Mouse (Mus musculus) forelimb bud, embryonic 11.5 days (tissue): ENCODE measurements around the gene Dapk1.

ENCODE experiments used
- DNase-seq: peaks from one replicate; pipeline ENCODE4 v3.0.0-alpha.2; 2012; ENCODE audit warnings: low read depth, low spot score

The Dapk1 gene

DNA sequence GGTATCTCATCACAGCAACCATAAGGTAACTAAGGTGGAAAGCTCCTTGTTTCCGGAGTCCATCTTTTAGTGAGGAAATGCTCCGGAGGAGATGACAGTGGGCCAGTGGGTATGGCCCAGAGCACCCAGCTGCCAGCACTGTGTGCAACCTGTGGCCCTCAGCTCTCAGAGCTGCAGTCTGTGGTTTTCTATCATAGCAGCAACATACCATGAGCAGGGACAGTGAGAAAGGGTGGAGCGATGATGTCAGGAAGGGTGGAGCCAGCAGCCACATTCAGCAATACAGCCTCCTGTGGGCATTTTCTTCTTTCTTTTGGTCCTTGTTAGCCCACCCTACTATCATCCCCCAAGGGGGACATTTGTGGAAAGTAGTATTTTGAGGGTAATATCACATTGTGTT, 90.2 kb downstream of the Dapk1 start:
- no peak for DNase-seq

DNA sequence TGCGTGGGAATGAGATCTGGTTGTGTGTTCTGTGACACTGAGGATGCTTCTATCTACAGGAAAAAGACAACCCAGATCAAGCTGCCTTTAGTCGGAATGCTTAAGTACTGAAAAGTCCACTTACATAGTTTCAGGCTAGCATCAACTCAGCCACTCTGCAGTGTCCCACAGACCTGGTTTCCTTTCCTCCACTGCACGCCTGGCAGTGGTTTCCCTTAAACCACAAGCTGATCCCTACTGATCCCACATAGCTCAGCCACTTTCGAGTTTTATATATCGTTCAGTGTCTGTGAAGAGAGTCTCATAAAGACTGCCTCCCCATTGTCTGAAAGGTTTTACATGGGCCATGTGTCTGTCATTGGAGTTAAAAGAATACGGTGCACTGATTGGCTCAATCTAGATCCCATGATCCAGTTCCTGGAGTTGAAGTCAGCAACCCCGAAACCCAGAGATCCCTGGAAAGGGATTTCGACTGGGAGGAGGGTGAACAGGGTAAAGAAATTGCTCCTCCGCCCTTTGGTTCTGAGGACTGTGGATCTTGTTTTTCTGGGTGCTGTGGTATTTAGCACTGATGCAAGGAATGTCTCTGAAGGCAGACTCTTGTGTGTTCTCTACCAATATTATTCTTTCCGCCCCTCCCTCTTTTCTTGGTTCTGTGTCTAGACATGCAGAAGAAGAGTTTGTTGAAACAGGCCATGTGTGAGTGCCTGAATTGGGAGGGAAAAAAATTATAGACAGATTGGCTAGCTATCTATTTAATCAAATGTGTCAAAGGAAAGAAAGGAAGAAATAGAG, 93.6 kb downstream of the Dapk1 start:
- no peak for DNase-seq

DNA sequence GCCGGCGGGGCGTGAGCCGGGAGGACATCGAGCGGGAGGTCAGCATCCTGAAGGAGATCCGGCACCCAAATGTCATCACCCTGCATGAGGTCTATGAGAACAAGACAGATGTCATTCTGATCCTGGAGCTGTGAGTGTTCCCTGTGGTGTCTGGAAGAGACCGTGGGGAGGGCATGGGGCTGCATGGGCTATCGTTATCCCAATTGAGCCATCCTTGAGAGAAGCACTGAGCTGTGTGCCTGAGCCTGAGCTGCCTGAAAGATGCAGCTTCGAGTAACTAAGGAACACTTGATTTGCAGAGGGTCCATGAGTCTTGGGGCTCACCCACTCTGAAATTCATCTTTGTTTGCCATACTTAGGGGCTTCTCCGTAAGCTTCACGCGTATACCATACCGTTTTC, 94.6 kb downstream of the Dapk1 start:
- DNase-seq, result no peak

DNA sequence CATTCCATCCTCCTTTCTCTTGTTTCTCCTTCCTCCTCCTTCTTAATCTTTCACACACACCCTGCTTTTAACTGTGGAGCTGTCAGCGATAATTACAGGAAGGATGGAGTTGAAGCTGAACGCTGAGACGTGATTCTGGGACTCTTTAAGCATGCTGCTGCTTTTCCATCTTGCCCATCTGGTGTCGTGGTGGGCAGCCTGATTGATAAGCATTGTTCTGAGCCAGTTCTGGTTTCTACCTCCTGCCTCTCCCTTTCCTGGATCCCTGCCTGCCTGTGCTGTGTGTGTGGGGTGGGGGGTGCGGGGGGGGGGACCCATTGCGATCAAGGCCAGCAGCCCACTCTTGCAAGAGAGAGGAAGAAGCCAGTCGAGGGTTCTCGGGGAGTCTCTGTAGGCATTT, 95.0 kb downstream of the Dapk1 start:
- no peak for DNase-seq

DNA sequence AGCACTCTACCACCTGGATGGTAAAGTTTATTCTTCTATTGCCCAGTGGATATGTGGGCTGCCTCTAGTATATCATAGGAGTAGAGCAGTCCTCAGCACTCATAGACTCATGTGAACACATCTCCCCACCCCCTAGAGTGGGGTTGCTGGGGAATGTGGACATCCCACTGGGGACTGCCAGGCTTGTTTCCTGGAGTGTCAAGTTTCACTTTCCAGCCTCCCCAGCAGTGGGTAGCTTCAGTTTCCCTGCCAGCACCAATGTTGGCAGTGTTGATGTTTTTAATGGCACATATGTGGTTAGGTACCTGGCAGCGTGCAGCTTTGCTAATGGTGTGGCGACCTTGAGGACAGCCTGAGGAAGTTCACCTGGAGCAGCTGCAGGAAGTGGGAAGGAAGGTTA, 96.3 kb downstream of the Dapk1 start:
- DNase-seq, result no peak

DNA sequence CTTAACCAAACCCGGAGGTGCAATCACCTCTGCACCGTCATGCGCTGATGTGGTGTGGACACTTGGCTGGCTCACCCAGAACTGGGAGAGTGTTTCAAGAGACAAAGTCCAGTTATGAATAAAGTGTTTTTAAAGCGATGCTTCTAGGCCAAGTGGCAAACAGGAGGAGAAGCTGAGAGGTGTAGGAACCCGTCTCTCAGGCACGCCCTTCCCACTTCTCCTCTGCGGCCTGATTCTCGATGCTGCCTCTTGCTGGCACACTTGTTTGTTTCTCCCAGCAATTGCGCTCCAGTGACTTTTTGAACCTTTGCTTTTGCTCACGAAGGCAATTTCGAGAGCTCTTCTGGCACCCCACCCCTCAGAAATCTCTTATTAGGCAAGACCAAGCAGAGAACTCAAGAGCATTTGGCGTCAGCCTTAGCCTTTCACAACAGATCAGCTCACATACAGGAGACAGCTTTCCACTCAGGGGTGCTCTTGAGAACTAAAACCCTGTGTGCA, 100.0 kb downstream of the Dapk1 start:
- no peak for DNase-seq

DNA sequence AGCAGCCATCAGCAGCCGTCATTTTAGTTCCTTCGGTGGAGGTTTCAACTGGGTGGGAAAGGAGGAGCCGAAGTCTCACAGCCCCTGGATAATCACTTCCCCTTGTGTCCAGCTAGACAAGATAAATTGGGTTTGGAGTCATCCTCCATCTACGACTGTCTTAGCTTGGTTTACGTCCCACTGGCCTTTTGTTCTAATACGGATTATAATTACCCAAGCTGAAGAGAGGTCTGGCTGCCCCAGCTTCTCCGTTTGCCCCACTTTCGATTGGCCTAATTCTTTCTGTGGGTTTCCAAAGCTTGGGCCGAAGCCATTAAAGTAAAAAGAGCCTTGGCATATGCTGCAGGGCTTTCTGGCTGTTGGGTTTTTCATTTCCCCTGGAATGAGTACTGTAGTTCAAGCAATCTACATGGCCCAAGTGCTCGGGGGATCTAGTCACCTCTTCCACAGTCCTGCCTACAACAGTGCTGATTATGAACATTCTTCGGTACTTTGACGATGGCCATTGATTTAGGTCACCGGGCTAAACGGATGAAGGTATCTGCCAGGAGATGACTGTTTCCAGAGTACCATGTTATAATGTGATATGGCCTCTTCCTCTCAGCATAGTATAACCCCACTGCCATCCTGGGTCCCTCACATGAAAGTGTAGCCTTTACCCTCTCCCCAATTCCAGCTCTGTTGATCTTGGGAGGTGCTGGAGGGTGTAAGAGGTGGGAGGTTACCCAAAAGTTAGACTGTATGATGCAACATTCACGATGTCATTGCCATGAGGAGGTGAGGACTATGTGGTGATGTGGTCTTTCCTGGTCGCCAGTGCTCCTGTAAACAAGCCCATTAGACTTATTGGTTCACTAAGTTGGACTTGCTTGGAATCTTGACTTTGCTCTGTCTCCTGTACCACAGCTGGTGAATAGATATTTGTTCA, 106.1 kb downstream of the Dapk1 start:
- DNase-seq, result no peak

DNA sequence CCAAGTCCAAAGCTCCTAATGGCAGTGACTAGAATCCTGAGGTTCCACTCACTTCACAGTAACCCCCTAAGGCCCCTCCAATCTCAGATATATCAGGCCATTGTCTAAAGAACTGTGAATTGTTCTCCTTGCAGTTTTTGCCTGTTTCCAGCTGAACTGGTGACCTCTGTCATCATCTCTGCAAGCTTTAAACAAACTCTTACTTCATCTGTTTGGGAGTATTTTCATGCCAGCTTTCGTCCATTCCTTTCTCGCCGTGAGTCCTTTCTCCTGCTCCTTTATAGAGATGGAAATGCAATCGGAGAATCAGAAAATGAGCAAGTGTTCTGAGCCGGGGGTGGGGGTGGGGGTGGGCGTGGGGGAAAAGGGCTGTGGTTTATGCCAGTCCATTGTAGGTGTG, 107.4 kb downstream of the Dapk1 start:
- DNase-seq, result no peak

DNA sequence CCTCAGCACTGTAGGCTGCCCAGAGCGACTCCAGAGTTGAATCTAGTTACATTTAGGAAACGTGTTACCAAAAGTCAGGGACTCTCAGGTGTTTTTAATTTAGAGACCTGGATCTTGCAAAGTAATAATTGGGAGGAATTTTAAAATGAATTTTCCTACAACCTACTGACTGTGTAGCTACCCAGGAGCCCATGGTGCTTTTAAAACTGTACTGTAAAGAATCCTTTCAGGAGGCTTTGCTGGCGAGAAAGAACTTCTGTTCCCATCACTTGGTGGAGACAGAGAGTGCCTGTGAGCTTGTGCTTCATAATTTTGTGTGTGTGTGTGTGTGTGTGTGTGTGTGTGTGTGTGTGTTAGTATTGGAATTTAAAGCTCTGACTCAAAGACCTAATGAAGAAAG, 109.2 kb downstream of the Dapk1 start:
- no peak for DNase-seq

DNA sequence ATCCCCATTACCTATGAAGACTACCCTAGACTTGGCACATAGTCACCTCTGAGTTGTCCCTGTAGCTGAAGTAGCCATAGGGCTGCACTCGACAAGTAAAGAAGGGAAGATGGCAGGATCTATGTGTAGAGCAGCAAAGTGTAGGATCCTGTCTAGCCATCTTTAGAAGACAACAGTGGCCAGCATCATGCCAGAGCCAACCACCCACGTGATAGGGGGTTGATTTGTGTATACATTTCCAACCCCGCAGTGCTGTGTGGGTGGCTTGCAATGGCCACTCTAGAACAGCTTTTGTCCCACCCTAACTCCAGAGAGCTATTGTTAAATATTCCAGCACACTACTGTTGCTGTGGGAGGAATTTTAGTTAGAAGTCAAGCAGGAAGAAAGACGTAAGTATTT, 111.8 kb downstream of the Dapk1 start:
- DNase-seq, result no peak

DNA sequence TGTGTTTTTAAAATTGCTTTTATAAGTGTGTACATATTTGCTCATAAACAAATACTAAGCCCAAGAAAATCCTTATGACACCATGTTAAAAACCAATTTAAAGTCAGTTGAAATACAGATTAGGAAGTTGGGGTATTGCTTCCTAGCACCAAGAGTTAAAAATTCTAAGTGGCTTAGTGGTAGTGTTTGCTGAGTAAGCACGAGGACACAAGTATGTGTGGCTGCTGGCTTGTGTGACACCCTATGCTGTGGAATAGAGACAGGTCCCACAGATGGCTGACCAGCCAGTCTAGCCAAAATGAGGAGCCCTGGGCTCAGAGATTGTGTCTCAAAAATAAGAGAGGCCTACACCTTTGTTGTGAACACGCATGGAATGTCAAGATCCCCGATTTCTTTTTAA, 114.4 kb downstream of the Dapk1 start:
- DNase-seq, result no peak

DNA sequence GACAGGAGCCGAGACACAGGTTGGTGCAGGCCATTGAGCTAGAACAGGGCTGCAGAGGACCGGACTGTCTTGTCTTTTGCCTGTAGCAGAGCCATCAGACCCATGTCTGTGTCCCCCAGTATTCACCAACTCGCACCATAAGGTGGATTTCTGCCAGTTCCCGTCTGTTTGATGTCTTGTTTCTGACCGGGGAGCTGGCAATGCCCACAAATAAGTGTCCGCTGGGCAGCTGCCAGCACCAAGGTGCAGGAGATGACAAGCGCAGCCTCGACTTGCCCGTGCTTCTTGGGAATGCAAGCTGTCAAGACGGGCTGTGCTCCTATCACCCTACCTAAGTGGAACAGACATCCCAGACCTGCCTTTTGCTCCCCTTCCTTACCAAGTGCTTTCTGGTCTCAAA, 115.7 kb downstream of the Dapk1 start:
- DNase-seq, result no peak

DNA sequence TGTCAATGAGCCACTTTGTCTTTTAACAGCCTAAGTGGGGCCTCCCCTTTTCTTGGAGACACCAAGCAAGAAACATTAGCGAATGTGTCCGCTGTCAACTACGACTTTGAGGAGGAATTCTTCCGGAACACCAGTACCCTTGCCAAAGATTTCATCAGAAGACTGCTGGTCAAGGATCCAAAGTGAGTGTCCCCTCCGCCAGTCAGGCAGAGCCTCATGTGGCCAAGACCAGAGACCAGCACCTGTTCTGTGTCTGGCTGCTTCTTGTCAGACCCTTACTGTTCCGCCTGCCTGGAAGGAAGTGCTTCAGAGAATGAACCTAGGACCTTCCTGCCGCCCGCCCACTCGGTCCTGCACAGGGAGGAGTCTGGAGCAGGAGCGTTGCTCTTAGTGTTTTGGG, 117.8 kb downstream of the Dapk1 start:
- DNase-seq, result no peak

DNA sequence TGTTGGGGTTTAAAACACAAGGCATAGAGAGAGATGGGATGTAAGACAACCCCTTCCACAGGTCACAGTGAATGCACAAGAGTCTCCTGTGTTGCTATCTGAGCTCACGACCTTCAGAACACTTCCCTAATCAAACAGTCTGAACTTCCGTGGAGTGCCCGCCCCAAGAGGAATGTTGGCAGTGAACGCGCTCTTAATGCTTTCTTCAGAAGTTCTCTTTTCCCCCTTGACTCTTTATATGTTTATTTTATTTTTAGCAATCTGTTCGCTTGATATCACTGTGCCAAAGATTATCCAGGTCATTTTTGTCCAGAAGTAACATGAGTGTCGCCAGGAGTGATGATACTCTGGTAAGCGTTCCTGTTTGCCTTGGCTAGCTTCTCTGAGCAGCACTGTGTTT, 121.0 kb downstream of the Dapk1 start:
- no peak for DNase-seq

DNA sequence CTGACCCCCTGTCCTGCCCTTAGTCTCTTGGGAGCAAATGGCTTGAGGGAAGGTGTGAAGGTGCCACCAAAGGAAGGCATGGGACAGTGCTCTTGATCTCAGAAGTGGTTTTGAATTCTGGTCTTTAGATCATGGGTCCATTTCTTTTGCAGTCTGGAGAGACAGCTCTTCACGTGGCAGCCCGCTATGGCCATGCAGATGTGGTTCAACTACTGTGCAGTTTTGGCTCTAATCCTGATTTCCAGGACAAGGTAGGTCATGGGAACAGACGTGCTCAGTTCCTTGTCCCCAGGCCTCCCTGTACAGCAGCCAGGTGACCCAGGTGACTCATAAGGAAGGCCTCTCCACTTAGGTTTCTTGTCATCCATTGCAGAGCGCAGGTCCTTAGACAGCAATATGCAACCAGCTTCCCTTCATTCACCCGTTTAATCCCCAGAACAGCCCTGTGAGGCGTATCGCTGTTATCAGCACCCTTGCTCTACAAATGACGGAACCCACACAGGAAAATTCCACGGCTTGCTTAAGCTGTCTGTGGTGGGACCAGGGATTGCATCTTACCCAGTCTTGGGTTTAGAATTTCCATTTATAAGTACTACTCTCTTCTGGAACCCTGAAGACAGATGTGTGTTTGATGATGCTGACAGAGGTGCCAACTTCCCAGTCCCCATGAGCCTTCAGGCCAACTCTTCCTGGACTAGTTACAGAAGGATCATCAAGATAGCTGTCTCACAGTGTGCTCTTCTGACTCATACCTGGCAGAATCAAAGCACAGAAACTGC, 126.7 kb downstream of the Dapk1 start:
- DNase-seq, result no peak

DNA sequence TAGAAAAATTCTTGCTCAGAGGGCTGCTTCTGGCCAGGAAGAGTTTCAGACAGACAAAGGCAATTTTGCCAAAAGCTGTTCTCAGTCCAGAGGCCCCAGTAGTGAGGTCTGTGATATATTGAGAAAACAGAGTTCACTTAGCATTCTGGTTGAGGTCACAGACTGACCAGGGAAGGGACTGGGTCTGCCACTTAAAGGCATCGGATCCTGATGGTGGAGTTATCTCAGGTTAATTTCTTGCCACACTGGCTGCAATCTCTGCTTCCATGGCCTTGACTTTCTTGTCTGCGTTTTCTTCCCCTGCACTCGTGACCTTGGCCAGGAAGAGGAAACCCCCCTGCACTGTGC, 127.3 kb downstream of the Dapk1 start:
- DNase-seq, result no peak

DNA sequence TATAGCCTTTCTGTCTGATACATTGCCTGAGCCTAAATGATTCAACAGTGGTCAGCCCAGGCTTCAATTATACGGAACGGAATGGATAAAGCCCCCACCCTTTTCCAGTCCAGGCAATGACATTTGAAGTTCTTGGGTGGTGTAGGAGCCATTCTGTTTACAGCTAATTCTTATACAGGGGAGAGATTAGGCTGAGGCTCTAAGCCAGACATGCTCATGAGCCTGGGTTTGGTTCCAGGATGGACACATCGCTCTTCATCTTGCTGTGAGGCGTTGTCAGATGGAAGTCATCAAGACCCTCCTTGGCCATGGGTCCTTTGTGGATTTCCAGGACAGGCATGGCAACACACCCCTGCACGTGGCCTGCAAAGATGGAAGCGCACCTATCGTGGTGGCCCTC, 128.8 kb downstream of the Dapk1 start:
- no peak for DNase-seq

DNA sequence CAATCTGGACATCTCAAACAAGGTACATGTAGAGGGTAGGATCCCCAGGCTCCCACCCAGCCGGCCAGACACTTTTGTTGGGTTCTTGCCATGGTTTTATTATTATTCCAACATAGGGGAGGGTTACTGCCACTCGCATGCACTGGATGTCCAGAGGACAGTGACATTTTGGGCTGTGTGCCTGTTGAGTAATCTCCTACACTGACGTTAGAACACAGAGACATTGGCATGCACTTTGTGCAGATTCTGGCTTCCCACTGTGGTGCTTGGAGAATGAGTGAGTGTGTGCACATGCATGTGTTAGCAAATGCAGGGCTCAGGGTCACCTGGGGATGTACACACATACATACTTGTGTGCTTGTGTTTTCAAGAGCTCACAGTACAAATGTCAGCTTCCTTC, 129.3 kb downstream of the Dapk1 start:
- no peak for DNase-seq

DNA sequence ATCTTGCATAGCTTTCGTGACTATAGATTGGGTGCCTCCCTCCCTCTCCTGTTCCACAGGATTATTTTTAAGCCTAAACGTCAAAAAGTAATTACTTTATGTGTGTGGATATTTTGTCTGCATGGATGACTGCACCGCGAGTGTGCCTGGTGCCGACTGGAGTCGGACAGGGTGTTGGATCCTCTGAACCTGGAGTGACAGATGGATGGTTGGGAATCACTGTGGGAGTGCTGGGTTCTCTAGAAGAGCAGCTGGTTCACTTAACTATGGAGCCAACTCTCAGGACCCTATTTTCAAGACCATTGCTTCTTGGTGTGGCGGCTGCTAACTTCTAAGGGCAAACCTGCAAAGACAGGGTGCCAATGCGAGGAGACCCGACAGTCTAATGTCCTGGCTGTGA, 133.6 kb downstream of the Dapk1 start:
- DNase-seq, result no peak

DNA sequence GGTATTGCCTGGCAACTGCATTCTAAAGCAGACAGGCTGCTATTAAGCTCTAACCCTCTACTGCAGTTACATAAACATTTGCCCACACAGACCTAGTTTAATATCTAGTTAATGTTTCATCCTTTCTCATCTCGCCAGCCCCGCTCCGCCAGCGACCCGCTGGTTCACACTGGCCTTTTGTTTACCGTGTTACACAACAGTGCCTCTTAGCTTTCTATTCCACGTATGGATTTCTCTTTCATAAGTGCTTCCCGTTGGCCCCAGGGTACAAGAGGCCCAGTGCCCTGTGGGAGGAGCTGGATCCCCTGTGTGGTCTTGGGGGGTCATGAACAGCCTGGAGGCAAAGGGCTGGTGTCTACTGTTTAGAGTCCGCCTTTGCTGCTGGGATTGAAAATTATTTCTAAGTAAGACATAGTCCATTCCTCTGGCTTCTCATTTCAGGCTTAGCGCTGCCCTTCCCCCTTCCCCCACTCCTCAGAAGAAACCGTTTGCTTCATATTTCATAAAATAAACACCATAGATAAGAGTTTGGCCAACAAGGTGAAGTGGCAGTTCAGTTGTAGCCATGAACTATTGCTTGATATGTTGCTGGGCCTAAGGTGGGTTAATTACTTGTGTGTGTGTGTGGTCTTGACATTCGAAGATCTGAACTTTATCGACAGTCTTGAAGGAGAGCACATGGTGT, 134.8 kb downstream of the Dapk1 start:
- no peak for DNase-seq

DNA sequence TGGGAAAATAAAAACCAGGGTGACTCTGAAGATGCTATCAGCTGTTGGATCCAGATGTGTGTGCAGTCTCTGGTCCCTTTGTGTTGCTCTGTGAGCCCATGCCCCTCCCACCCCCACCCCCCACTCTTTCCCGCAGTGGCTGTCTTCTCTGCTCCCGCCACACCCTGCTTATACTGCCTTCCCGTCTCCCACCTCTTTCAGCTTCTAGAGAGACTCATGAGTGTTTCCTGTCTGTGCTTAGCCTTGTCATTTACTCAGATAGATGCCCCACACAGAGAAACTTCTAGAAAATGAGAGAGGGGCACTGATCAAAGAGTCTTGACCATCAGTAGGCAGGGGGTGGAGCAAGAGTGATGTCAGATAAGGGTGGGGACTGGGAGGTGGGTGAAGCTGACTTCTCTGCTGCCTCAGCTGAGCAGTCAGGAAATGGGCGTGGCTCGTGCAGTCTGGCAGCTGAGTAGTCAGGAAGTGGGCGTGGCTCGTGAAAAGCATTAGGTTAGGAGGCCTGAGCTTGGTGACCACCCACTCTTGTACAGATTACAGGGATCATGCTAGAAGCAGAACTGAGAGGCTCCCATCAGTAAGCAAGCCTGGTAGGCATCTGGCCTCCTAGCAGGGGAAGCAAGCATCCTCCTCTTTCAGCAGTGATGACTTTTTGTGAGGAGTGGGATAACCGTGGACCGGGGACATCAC, 136.0 kb downstream of the Dapk1 start:
- DNase-seq, result peak; percentile 85
